Mouse (Mus musculus): ENCODE measurements around the gene Gm47289. TPM values are rescaled to one million over a fixed set of nuclear protein-coding genes. Genes with fewer than 3 reads are reported as not detected.

Gm47289 gene
- polyA plus RNA-seq (2012), result not detected in 2 replicates

- no peak for TF ChIP-seq GATA1 (IDR thresholded peaks at IDR 0.05; ENCODE audit: low read length)
Measured at GRCm38 (mm10) chr9:119158861-119159260, at the start of gene Gm47289. Gene Gm47289 (plus strand): TSS chr9:119159161.

- TF ChIP-seq GATA1 (IDR thresholded peaks at IDR 0.05; ENCODE audit: low read length), result no peak
Measured at GRCm38 (mm10) chr9:119109685-119110353, 49.1 kb upstream of the Gm47289 start.

- TF ChIP-seq GATA1 (IDR thresholded peaks at IDR 0.05; ENCODE audit: low read length), result no peak
Measured at GRCm38 (mm10) chr9:119110640-119111039, 48.3 kb upstream of the Gm47289 start.

- TF ChIP-seq GATA1 (IDR thresholded peaks at IDR 0.05; ENCODE audit: low read length), result no peak
Measured at GRCm38 (mm10) chr9:119114911-119115310, 44.0 kb upstream of the Gm47289 start.

- no peak for TF ChIP-seq GATA1 (IDR thresholded peaks at IDR 0.05; ENCODE audit: low read length)
Measured at GRCm38 (mm10) chr9:119119409-119120167, 39.4 kb upstream of the Gm47289 start.

- no peak for TF ChIP-seq GATA1 (IDR thresholded peaks at IDR 0.05; ENCODE audit: low read length)
Measured at GRCm38 (mm10) chr9:119120168-119120560, 38.8 kb upstream of the Gm47289 start.

GRCm38 (mm10) chr9:119122596-119123369 is 36.2 kb upstream of the Gm47289 start:
- TF ChIP-seq GATA1 (IDR thresholded peaks at IDR 0.05; ENCODE audit: low read length), result no peak

GRCm38 (mm10) chr9:119128436-119129181 is 30.4 kb upstream of the Gm47289 start:
- no peak for TF ChIP-seq GATA1 (IDR thresholded peaks at IDR 0.05; ENCODE audit: low read length)

GRCm38 (mm10) chr9:119130692-119131091 is 28.3 kb upstream of the Gm47289 start:
- no peak for TF ChIP-seq GATA1 (IDR thresholded peaks at IDR 0.05; ENCODE audit: low read length)

- TF ChIP-seq GATA1 (IDR thresholded peaks at IDR 0.05; ENCODE audit: low read length), result no peak
Measured at GRCm38 (mm10) chr9:119138836-119139235, 20.1 kb upstream of the Gm47289 start.

- TF ChIP-seq GATA1 (IDR thresholded peaks at IDR 0.05; ENCODE audit: low read length), result no peak
Measured at GRCm38 (mm10) chr9:119142066-119142465, 16.9 kb upstream of the Gm47289 start.

- no peak for TF ChIP-seq GATA1 (IDR thresholded peaks at IDR 0.05; ENCODE audit: low read length)
Measured at GRCm38 (mm10) chr9:119143372-119143771, 15.6 kb upstream of the Gm47289 start.

- TF ChIP-seq GATA1 (IDR thresholded peaks at IDR 0.05; ENCODE audit: low read length), result no peak
Measured at GRCm38 (mm10) chr9:119144696-119145095, 14.3 kb upstream of the Gm47289 start.

- TF ChIP-seq GATA1 (IDR thresholded peaks at IDR 0.05; ENCODE audit: low read length), result no peak
Measured at GRCm38 (mm10) chr9:119145137-119145536, 13.8 kb upstream of the Gm47289 start.

- TF ChIP-seq GATA1 (IDR thresholded peaks at IDR 0.05; ENCODE audit: low read length), result no peak
Measured at GRCm38 (mm10) chr9:119145638-119146037, 13.3 kb upstream of the Gm47289 start.

All from G1E-ER4 (cell line).